ENCODE assay signal across 8 mouse cellular contexts in the genomic region with DNA sequence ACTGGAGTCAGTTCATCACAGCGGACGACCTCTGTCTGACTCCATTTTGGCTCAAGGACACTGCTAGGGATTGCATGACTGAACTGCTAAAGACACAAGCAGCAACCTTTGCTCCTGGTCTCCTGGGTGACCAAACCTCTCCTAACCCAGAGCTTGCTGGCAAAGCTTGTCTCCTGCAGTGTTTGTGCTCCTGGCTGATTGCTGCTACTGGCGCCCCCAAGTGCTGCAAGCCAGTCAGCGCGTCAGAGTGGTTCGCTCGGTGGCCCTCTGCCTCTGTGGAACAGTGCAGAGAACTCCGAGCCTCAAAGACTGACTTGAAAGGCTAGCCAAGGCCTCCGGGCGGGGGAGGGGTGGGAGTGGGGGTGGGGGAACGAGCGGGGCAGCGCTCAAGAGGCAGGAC. TPM values are rescaled to one million over a fixed set of nuclear protein-coding genes. Genes with fewer than 3 reads are reported as not detected.
DNase-seq lines count a peak whose midpoint lies in the region; ATAC-seq and TF ChIP-seq lines count a peak whose summit lies in the region.

No protein-coding gene starts in this region.

- peak; percentile 26 to 29 for DNase-seq in cerebellum, adult 2 months
- no peak for DNase-seq in cerebellum, adult 9-10 months
- DNase-seq in kidney, postnatal 10 days = peak; percentile 84
- peak; percentile 81 for DNase-seq in midbrain, embryonic 14.5 days
- DNase-seq in spleen, postnatal 4 days (ENCODE audit: low spot score in 2 of 2) = no peak

- peaks cover 3% of the 10 kb centered on the region; the same call in 1 of the 2 replicates for H3K4me1 ChIP-seq in cerebellum, adult 2 months (ENCODE audit: control insufficient read depth, insufficient read depth, low read length)
- peaks cover 29% of the 10 kb centered on the region for H3K4me1 ChIP-seq in embryonic facial prominence, embryonic 13.5 days
- peaks cover 0 to 23% of the 10 kb centered on the region in 2 experiments for H3K4me1 ChIP-seq in heart, embryonic 14.5 days (ENCODE audit: control insufficient read depth in 2 of 2, insufficient read depth in 2 of 2, low read length in 2 of 2)
- peaks cover 18% of the 10 kb centered on the region for H3K4me1 ChIP-seq in limb, embryonic 15.5 days
- peaks cover 23% of the 10 kb centered on the region for H3K4me1 ChIP-seq in midbrain, embryonic 14.5 days (ENCODE audit: control insufficient read depth, insufficient read depth, low read length)

- WGBS in cerebellum, adult 2 months = 5% methylated on average over 13 of the region's 13 CpGs
- WGBS in embryonic facial prominence, embryonic 13.5 days = 3% methylated on average over 13 of the region's 13 CpGs
- WGBS in heart, embryonic 14.5 days = 6% methylated on average over 13 of the region's 13 CpGs
- whole genome bisulfite sequencing in limb, embryonic 15.5 days = 5% methylated on average over 13 of the region's 13 CpGs
- 2% methylated on average over 13 of the region's 13 CpGs for WGBS in midbrain, embryonic 14.5 days

- H3K27ac ChIP-seq in cerebellum, adult 2 months (ENCODE audit: insufficient read depth, low read length) = no peak overlapping the region
- H3K27ac ChIP-seq in embryonic facial prominence, embryonic 13.5 days = peak overlapping the region; percentile 78
- H3K27ac ChIP-seq in heart, embryonic 14.5 days (replicated peaks in 1 of 2; ENCODE audit: control insufficient read depth in 1 of 2, insufficient read depth in 1 of 2, low read depth in 2 of 2, low read length in 2 of 2) = no peak overlapping the region
- H3K27ac ChIP-seq in limb, embryonic 15.5 days = peak overlapping the region; percentile 79
- H3K27ac ChIP-seq in midbrain, embryonic 14.5 days (replicated peaks; ENCODE audit: low read depth, low read length) = no peak overlapping the region

- no peak overlapping the region for H3K4me3 ChIP-seq in cerebellum, adult 2 months (replicated peaks; ENCODE audit: insufficient read depth, low read depth, low read length)
- H3K4me3 ChIP-seq in embryonic facial prominence, embryonic 13.5 days = peak overlapping the region; percentile 62
- H3K4me3 ChIP-seq in heart, embryonic 14.5 days (ENCODE audit: control insufficient read depth in 1 of 2, insufficient read depth in 1 of 2, low read depth in 1 of 2, low read length in 2 of 2) = peak overlapping the region in 1 of 2 experiments; percentile 47; a peak in 2 of 4 replicates
- H3K4me3 ChIP-seq in limb, embryonic 15.5 days = peak overlapping the region; percentile 47
- peak overlapping the region; percentile 50 for H3K4me3 ChIP-seq in midbrain, embryonic 14.5 days (replicated peaks; ENCODE audit: low read depth, low read length)

- TF ChIP-seq CTCF in cerebellum, adult 2 months (IDR thresholded peaks at IDR 0.05; ENCODE audit: borderline replicate concordance, insufficient read depth, low read depth, low read length) = peak; percentile 50

- ATAC-seq in embryonic facial prominence, embryonic 13.5 days (ENCODE audit: insufficient number of reproducible peaks, insufficient read depth, low FRiP score, low TSS enrichment, low read depth) = peak; percentile 49; the same call in 1 of the 2 replicates
- peak; percentile 62; the same call in 1 of the 2 replicates for ATAC-seq in heart, embryonic 14.5 days (ENCODE audit: insufficient number of reproducible peaks, insufficient read depth, low FRiP score, low read depth)
- peak; percentile 52; the same call in 1 of the 2 replicates for ATAC-seq in limb, embryonic 15.5 days (ENCODE audit: insufficient number of reproducible peaks, low FRiP score, low TSS enrichment, low read depth)
- ATAC-seq in midbrain, embryonic 14.5 days (ENCODE audit: low FRiP score, low TSS enrichment) = peak; percentile 65

- peak overlapping the region; percentile 93 for H3K4me2 ChIP-seq in embryonic facial prominence, embryonic 13.5 days
- H3K4me2 ChIP-seq in heart, embryonic 14.5 days (ENCODE audit: low read length) = peak overlapping the region; percentile 95
- peak overlapping the region; percentile 88 for H3K4me2 ChIP-seq in limb, embryonic 15.5 days
- H3K4me2 ChIP-seq in midbrain, embryonic 14.5 days (ENCODE audit: low read length) = peak overlapping the region; percentile 90

- H3K9me3 ChIP-seq in embryonic facial prominence, embryonic 13.5 days = no peaks in the 10 kb centered on the region
- H3K9me3 ChIP-seq in heart, embryonic 14.5 days (ENCODE audit: control insufficient read depth, low read length) = no peaks in the 10 kb centered on the region
- H3K9me3 ChIP-seq in limb, embryonic 15.5 days = no peaks in the 10 kb centered on the region
- no peaks in the 10 kb centered on the region for H3K9me3 ChIP-seq in midbrain, embryonic 14.5 days (ENCODE audit: control insufficient read depth, low read length)

- peak overlapping the region; percentile 79 for H3K9ac ChIP-seq in embryonic facial prominence, embryonic 13.5 days
- H3K9ac ChIP-seq in heart, embryonic 14.5 days (ENCODE audit: low read length) = peak overlapping the region; percentile 22; the same call in 1 of the 2 replicates
- no peak overlapping the region for H3K9ac ChIP-seq in limb, embryonic 15.5 days
- H3K9ac ChIP-seq in midbrain, embryonic 14.5 days (replicated peaks; ENCODE audit: low read length) = no peak overlapping the region

- no peak for TF ChIP-seq POLR2A in cerebellum, adult 2 months (IDR thresholded peaks at IDR 0.05; ENCODE audit: borderline replicate concordance, insufficient read depth, low read length)

- H3K36me3 ChIP-seq in embryonic facial prominence, embryonic 13.5 days = no peaks in the 10 kb centered on the region
- no peaks in the 10 kb centered on the region for H3K36me3 ChIP-seq in heart, embryonic 14.5 days (ENCODE audit: control insufficient read depth, insufficient read depth, low read length)
- no peaks in the 10 kb centered on the region for H3K36me3 ChIP-seq in limb, embryonic 15.5 days
- H3K36me3 ChIP-seq in midbrain, embryonic 14.5 days (ENCODE audit: control insufficient read depth, insufficient read depth, low read length) = no peaks in the 10 kb centered on the region

- no peaks in the 10 kb centered on the region for H3K27me3 ChIP-seq in cerebellum, adult 2 months (ENCODE audit: control insufficient read depth, insufficient read depth, low read length)
- H3K27me3 ChIP-seq in embryonic facial prominence, embryonic 13.5 days = peaks cover 16% of the 10 kb centered on the region
- H3K27me3 ChIP-seq in heart, embryonic 14.5 days (ENCODE audit: control insufficient read depth, insufficient read depth, low read length) = peaks cover 22% of the 10 kb centered on the region
- peaks cover 23% of the 10 kb centered on the region for H3K27me3 ChIP-seq in limb, embryonic 15.5 days
- H3K27me3 ChIP-seq in midbrain, embryonic 14.5 days (ENCODE audit: control insufficient read depth, insufficient read depth, low read length) = peaks cover 27% of the 10 kb centered on the region

RNA-seq across cellular contexts. Expression of a gene that starts 1.1 kb away (rescaled TPM):
- 0.10 and 0.21 TPM in 2 replicates for polyA plus RNA-seq in cerebellum, adult 2 months (2012; rRNA removed)
- 32.7 and 40.1 TPM in 2 replicates for polyA plus RNA-seq in embryonic facial prominence, embryonic 13.5 days (2015; fragmentation: Nextera tagmentation; extraction: Ambion mirVana)
- polyA plus RNA-seq in heart, embryonic 14.5 days (2014; fragmentation: Nextera tagmentation; extraction: Ambion mirVana) = 0.94 and 1.2 TPM in 2 replicates
- 68.7 and 88.5 TPM in 2 replicates for polyA plus RNA-seq in limb, embryonic 15.5 days (2015; fragmentation: Nextera tagmentation; extraction: Ambion mirVana)
- 0.63 and 1.2 TPM in 2 replicates for polyA plus RNA-seq in midbrain, embryonic 14.5 days (2014; fragmentation: Nextera tagmentation; extraction: Ambion mirVana)

Comparison
In these comparisons a context has a peak if more than half of its experiments do, and no peak if none do; other contexts are left out.
1. DNase-seq: peak in cerebellum, adult 2 months (2 of 2), kidney, postnatal 10 days (single experiment) and midbrain, embryonic 14.5 days (single experiment); none in cerebellum, adult 9-10 months (single experiment) and spleen, postnatal 4 days (0 of 2).
2. H3K27ac ChIP-seq: peak in embryonic facial prominence, embryonic 13.5 days (single experiment) and limb, embryonic 15.5 days (single experiment); none in cerebellum, adult 2 months (single experiment), heart, embryonic 14.5 days (0 of 2) and midbrain, embryonic 14.5 days (single experiment).
3. H3K9ac ChIP-seq: peak in embryonic facial prominence, embryonic 13.5 days (single experiment) and heart, embryonic 14.5 days (single experiment); none in limb, embryonic 15.5 days (single experiment) and midbrain, embryonic 14.5 days (single experiment).
4. RNA of a gene that starts 1.1 kb away (polyA plus RNA-seq): 68.7 to 88.5 TPM in limb, embryonic 15.5 days and 32.7 to 40.1 TPM in embryonic facial prominence, embryonic 13.5 days; 0.94 to 1.2 TPM in heart, embryonic 14.5 days, 0.63 to 1.2 TPM in midbrain, embryonic 14.5 days and 0.10 to 0.21 TPM in cerebellum, adult 2 months; every median in the first group is over 10 times any median in the second.
5. Peak in every context shown above with its lines, with median percentiles within 50 percentile points of each other: ATAC-seq and H3K4me2 ChIP-seq.